Mouse (Mus musculus) bone marrow macrophage, adult 2 months (primary cell): ENCODE data around the gene Surf2. TPM values are rescaled to one million over a fixed set of nuclear protein-coding genes. Genes with fewer than 3 reads are reported as not detected.
A peak's percentile ranks its signal among the peaks of the same experiment; 100 is the strongest.
"Not testable (repeated sequence)": the region's sequence is repeated elsewhere in the genome, so short reads cannot be mapped to it uniquely, and the experiment has no call there.

Source experiments
- H3K27ac ChIP-seq: 2 replicates; pipeline ENCODE4 v1.5.1; 2012; ENCODE audit warnings: low read depth, low read length; ENCODE audit not compliant: insufficient read depth
- H3K4me1 ChIP-seq: 2 replicates; pipeline ENCODE4 v1.6.1; 2012; ENCODE audit warnings: low read length; ENCODE audit not compliant: control insufficient read depth, insufficient read depth
- H3K4me3 ChIP-seq: 2 replicates; pipeline ENCODE4 v1.5.1; 2012; ENCODE audit warnings: mild to moderate bottlenecking, low read length, moderate library complexity; ENCODE audit not compliant: insufficient read depth
- CTCF ChIP-seq: IDR thresholded peaks from 2 replicates; pipeline ENCODE4 v1.5.1; 2012; ENCODE audit warnings: low read depth, mild to moderate bottlenecking, low read length, moderate library complexity
- POLR2A ChIP-seq: IDR thresholded peaks from 2 replicates; pipeline ENCODE4 v1.6.1; 2012; ENCODE audit warnings: mild to moderate bottlenecking, low read depth, low read length, borderline replicate concordance
- polyA plus RNA-seq: library from polyadenylated mRNA; stranded (reverse); fragments of >200 nt; gene quantifications from 2 replicates; pipeline ENCODE4 v1.2.4, GENCODE M21; 2012; ENCODE audit not compliant: missing spikeins, insufficient read depth, insufficient read length

Gene Surf2
- polyA plus RNA-seq, result 38.4 and 46.6 TPM in 2 replicates

DNA sequence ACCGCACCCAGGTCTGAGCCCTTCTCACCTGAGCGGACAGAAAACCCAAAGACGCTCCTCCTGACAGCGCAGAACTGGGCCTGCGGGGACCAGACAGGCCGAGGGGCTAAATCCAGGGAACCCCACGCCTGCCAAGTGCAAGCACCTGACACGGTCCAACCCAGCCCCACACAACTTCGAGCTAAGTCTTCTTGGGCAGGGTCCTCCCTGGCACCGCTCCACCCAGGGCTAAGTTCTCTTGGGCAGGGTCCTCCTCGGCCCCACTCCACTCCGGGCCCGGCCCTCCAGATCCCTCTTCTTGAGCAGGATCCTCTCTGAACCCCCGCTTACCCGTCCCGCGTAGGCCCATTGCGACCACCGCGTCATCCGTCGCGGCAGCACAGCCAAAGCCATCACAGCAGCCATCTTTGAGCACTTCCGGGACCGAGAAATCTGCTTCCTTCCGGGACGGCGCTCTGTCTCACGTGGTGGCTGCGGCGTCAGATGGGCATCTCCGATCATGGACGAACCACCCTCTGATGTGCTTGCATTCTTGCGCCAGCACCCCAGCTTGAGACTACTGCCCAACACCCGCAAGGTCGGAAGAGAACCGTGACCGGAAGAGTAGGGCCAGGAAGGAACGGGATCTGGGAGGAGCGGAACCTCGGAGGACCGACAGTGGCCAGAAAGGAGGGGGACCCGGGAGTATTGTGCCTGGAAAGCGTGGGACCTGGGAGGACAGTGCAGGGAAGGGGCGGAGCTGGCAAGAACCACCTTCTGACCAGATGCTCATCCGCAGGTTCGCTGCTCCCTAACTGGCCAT is at the start of gene Surf2, which contains the start of gene Surf1:
Gene Surf2, plus strand, starts transcription at position 441 of the 802 bp plus-strand sequence.
Gene Surf1, minus strand, starts transcription at position 604 of the 802 bp plus-strand sequence.
- peaks cover 12% of the 10 kb centered on the region for H3K4me1 ChIP-seq
- peak within 1 kb of the TSS; percentile 66 for H3K4me3 ChIP-seq
- H3K27ac ChIP-seq, result peak within 1 kb of the TSS; percentile 63
- TF ChIP-seq POLR2A, result no peak
- no peak for TF ChIP-seq CTCF

GRCm38 (mm10) chr2:26870666-26871065 is 45.5 kb upstream of the Surf2 start:
- no peak overlapping the region for H3K4me3 ChIP-seq
- H3K4me1 ChIP-seq, result peaks cover 6% of the 10 kb centered on the region
- no peak overlapping the region for H3K27ac ChIP-seq
- TF ChIP-seq CTCF (no peak), POLR2A (no peak)

GRCm38 (mm10) chr2:26878571-26878970 is 37.6 kb upstream of the Surf2 start:
- Histone ChIP-seq H3K4me1 (no peaks in the 10 kb centered on the region; the same call in 1 of the 2 replicates), H3K27ac (no peak overlapping the region), H3K4me3 (no peak overlapping the region)
- TF ChIP-seq POLR2A (no peak), CTCF (no peak)

DNA sequence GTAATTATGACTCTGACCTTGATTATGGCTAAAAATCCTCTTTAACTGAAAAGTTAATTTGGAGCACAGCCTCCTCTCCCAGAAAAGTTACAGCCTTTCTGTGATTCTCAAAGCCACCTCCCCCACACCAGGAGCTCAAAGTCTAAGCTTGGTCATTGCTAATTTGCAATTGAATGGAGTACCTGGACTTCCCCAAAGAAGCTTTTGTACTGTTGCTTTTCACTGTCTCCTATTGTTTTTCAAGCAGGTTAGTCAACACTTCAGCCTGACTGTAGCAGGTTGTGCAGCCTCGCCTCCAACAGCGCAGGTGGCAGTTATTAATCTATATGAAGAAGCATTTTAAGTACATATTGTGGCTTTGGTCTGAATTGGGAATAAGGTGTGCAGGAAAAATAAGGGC is 30.6 kb upstream of the Surf2 start:
- not testable (repeated sequence) for H3K4me1 ChIP-seq, H3K27ac ChIP-seq, H3K4me3 ChIP-seq

- H3K27ac ChIP-seq, H3K4me3 ChIP-seq: not testable (repeated sequence)
Measured at GRCm38 (mm10) chr2:26886170-26886569, 30.0 kb upstream of the Surf2 start.

GRCm38 (mm10) chr2:26895898-26896297 is 20.3 kb upstream of the Surf2 start:
- Histone ChIP-seq H3K4me1 (peaks cover 7% of the 10 kb centered on the region), H3K4me3 (no peak overlapping the region), H3K27ac (no peak overlapping the region)
- TF ChIP-seq POLR2A (no peak), CTCF (no peak)

More at GRCm38 (mm10) chr2:26886170-26886569, 30.0 kb upstream of the Surf2 start:
- H3K4me1 ChIP-seq, result not testable (repeated sequence)

- H3K4me1 ChIP-seq, result peaks cover 8% of the 10 kb centered on the region
- TF ChIP-seq CTCF, result no peak
- no peak overlapping the region for H3K27ac ChIP-seq
- 0 out of 2 replicates have a peak overlapping the region, but pooled peaks have one; percentile 19 for H3K4me3 ChIP-seq
Measured at GRCm38 (mm10) chr2:26900731-26901130, 15.4 kb upstream of the Surf2 start.

GRCm38 (mm10) chr2:26901834-26902400 is 14.2 kb upstream of the Surf2 start:
- Histone ChIP-seq H3K4me3 (peak overlapping the region; percentile 98), H3K4me1 (peaks cover 8% of the 10 kb centered on the region), H3K27ac (peak overlapping the region; percentile 66)
- no peak for TF ChIP-seq POLR2A
- no peak for TF ChIP-seq CTCF

DNA sequence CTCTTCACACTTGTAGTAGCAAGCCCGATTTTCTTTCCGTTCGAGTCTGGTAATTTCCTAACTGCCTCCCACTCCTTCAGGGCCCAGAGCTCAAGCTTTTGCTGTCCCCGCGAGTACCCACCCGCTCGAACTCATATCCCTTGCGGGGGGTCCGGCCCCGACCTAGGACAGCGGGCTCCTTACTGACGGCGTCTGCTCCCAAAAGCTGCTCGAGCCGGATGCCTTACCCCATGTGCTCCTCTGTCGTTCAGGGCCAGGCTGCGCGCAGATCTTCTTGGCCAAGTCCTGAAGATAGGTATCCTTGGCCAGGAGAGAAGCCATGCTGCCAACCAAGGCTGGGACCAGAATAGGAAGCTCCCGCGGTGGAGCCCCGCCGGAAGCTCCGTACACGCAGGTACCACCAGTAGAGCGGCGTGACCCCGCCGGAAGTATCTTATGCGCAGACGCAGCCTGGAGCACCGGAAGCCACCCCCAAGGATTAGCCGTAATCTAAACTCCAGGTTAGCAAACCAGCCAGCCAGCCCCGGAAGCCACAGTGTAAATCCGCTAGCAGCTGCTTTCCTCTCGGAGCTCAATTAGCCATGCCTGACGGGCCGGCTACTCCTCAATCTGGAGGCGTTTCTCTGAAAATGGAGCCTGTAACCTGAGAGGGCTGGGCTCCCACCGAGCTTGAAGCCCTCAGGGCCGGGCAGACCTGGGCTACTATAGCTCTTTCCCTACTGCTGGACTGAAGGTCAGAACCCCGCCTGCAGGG is 13.5 kb upstream of the Surf2 start, which contains the start of gene Surf6:
Gene Surf6, minus strand, starts transcription at position 413 of the 754 bp plus-strand sequence.
- Histone ChIP-seq H3K27ac (peak within 1 kb of the TSS; percentile 66), H3K4me3 (peak within 1 kb of the TSS; percentile 98), H3K4me1 (peaks cover 12% of the 10 kb centered on the region)
- TF ChIP-seq POLR2A, result no peak
- no peak for TF ChIP-seq CTCF

DNA sequence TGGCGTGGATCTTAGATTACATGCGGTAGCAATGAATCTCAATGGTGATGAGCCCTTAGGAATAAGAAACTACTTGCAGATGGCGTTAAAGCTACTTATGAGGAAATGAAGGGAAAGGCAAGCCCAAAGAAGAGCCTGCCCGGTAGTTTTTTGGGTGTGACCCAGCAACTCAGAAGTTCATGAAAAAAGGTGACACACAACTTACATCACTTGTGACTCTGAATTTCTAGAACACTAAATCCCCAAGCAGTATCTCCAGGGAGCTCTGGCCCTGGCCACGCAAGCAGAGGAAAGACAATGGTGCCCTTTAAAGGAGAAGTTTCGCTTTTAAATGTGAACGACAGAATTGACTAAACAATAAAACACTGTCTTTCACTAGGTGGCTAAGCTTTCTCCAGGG is 12.9 kb upstream of the Surf2 start:
- Histone ChIP-seq H3K4me3 (peak overlapping the region; percentile 98), H3K27ac (peak overlapping the region; percentile 58), H3K4me1 (peaks cover 13% of the 10 kb centered on the region)
- TF ChIP-seq CTCF (no peak), POLR2A (no peak)
